Mouse (Mus musculus) adrenal gland, postnatal 25 days (tissue): ENCODE data around the gene Kmt2b. TPM values are rescaled to one million over a fixed set of nuclear protein-coding genes. Genes with fewer than 3 reads are reported as not detected.

ENCODE experiments used
- DNase-seq: peaks from one replicate; pipeline ENCODE4 v3.0.0; 2021; ENCODE audit warnings: mixed read lengths
- total RNA-seq: library from RNA; stranded (reverse); gene quantifications from 2 replicates; pipeline ENCODE4 v1.2.3, GENCODE M21; 2021

Gene Kmt2b
- total RNA-seq, 1 experiment from 2014 or later, result 60.7 TPM

DNA sequence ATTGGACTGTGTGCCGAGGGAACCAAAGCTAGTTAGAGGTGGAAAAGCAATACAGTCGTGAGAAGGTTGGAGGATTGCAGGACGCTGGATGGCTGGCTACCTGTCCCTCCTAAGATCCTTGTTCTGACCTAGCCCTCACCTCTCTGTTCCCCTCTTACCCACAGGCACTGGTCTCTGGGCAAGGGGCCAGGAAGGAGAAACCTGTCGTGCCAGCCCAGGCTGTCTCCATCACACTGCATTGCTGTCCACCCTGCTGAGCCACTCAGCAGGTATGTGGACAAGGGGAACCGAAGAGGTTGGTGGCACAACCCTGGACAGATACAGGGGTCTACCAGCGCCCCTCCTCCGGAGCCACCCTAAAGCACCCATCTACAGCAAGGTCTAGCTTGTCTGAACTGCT is 12.1 kb upstream of the Kmt2b start:
- DNase-seq, result no peak

- DNase-seq, result peak; percentile 94
These were observed 11.4 kb upstream of the Kmt2b start for GRCm38 (mm10) chr7:30599933-30600353.

- no peak for DNase-seq
These were observed 10.3 kb upstream of the Kmt2b start, which contains the start of gene Zbtb32 for GRCm38 (mm10) chr7:30598786-30599185. TSS of gene Zbtb32 (minus strand) at chr7:30598909.

GRCm38 (mm10) chr7:30596811-30597210 is 8.3 kb upstream of the Kmt2b start:
- no peak for DNase-seq

DNA sequence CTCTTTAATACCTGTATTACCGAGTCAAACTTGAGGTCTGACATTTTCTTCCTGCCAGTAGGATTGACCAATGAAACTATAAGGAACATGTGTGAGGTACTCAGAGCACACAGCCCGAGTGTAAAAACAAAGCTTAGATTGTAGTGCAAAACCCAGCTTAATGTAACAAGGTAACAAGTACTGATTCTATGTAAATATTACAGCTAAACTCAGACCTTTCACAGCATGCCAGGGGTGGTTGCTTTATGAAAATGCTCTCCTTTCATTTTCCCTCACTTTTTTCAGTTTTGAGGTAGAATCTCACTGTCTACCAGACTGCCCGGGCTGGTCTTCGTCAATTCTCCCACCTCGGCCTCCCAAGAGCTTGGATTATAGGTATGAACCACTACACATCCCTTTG is 7.6 kb upstream of the Kmt2b start:
- DNase-seq, result no peak

GRCm38 (mm10) chr7:30594510-30595024 is 6.0 kb upstream of the Kmt2b start:
- no peak for DNase-seq

- DNase-seq, result no peak
These were observed 5.3 kb upstream of the Kmt2b start for GRCm38 (mm10) chr7:30593579-30594509.

GRCm38 (mm10) chr7:30592772-30593423 is 4.4 kb upstream of the Kmt2b start:
- DNase-seq, result no peak

GRCm38 (mm10) chr7:30591605-30591951 is 3.1 kb upstream of the Kmt2b start:
- DNase-seq, result no peak

GRCm38 (mm10) chr7:30590927-30591604 is 2.5 kb upstream of the Kmt2b start:
- DNase-seq, result no peak

- DNase-seq, result peak; percentile 86
These were observed 1.1 kb upstream of the Kmt2b start for GRCm38 (mm10) chr7:30589435-30590301.

DNA sequence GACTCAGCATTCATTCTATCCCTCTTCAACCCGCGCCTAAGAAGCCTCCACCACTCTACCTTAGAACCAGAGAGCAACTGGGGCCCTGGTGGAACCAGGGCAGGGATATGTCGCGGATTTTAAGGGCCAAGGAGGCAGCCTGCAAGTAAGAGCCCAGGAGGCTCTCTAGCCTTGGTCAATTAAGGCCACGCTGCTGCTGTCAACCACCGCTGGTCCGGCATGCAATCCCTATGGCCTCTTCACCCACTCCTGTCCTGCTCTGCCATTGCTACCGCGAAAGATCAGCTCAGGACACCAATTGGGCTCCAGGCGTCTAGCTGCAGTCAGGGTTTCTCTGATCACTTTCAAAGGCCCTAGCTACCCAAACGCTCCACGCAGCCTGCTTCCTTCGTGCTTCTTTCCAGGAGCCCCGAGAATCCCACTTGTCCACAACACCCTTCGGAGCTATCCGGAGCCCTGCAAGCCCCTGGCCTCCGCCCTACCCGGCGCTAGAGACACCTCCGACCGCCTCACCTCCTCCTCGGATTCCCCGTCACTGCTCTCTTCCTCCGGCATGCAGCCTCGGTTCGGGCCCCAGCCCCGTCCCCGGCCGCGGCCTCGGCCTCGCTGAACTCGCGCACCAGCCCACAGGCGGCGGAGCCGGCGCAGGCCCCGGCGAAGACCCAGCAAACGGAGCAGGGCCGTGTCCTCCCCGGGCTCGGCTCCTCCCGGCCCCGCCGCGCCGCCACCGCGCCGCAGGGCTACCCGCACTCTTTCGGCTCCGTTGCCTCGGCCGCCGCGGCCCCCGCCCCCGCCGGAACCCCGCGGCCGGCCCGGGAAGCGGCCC is 471 bp downstream of the Kmt2b start:
- peak; percentile 47 for DNase-seq

- no peak for DNase-seq
These were observed 2.0 kb downstream of the Kmt2b start for GRCm38 (mm10) chr7:30586455-30587020.

DNA sequence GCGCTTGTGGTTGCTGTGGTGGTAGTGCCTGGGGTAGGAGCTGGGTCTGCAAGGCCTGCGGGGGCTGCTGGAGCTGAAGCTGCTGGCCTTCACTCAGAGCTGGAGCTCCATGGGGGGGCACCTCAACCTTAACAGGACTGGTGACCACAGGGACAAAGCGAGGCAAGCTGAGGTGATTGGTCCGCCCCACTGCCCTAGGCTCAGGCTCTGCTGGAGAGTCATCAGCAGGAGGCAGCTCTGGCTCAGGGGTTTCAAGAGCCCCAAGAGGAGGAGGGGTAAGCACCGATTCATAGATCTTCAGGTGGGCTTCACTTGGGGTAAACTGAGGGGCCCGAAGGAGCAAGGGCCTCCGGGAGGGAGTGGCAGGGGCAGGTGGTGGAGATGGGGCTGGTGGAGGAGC is 3.4 kb downstream of the Kmt2b start:
- no peak for DNase-seq

GRCm38 (mm10) chr7:30584339-30584738 is 4.2 kb downstream of the Kmt2b start:
- DNase-seq, result no peak

GRCm38 (mm10) chr7:30581547-30581946 is 7.0 kb downstream of the Kmt2b start:
- no peak for DNase-seq

DNA sequence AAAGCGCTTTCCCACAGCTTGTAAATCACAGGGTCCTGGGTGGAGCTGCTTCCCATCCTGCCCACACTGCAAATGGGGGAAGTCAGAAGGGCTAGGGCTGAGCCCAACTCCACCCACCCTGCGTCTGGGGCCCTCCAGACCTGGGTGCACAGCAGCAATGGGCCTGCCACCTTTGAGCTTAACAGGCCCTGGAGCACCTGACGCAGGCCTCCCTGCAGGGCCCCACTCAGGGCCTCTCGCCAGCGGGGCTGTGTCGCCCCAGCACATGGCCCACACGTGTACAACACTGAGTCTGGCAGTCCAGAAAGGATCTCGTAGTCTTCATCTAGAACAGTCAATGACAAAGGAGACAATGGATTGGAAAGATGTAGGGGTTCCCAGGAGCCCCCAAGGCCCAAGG is 8.6 kb downstream of the Kmt2b start:
- no peak for DNase-seq

DNA sequence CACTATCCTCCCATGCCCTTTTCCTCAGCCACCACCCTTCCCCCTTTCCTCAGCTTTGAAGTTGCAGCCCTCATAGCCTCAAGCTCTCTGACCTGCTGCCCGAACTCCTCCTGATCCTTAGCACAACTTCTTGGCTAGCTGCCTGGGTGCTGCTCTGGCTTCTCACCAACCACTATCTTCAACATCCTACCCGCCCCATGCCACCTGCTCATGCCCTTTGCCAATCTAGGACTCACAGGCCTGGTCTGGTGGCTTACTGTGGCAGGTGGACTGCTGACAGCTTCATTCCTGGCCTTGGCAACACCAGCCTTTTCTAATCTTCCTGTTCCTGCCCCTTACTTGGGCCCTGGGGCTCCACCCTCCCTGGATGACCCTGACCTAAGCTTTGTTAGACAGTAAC is 15.6 kb downstream of the Kmt2b start:
- peak; percentile 52 for DNase-seq

DNA sequence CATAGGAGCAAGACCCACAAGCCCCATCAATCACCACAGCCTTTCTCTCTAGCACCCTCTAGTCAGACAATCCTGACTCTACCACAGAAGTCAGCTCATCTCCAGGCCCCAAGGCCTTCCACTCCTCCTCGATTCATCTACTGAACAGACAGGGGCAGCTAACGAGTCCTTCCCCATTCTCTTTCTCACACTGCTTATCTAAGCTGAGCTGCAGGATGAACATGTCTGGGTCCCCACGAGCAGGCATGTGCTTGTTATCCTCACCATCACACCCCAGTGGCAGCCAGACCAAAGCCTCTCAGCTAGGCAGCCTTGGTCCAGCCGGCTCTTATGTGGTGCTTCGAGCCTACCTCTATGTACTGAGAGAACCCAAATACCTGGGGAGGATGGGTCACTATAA is 16.1 kb downstream of the Kmt2b start:
- no peak for DNase-seq

DNA sequence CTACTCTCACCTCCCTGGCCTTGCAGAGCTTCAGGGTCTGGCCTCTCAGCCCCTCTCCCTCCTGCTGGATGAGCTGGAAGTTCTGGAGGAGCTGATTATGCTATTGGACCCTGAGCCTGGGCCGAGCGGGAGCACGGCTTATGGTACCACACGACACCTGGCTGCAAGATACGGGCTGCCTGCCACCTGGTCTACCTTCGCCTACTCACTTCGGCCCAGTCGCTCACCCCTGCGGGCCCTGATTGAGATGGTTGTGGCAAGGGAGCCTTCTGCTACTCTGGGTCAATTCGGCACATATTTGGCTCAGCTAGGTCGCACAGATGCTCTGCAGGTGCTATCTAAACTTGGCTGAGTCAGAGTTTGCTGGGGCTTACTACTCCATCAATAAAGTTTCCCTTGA is 21.0 kb downstream of the Kmt2b start:
- no peak for DNase-seq

DNA sequence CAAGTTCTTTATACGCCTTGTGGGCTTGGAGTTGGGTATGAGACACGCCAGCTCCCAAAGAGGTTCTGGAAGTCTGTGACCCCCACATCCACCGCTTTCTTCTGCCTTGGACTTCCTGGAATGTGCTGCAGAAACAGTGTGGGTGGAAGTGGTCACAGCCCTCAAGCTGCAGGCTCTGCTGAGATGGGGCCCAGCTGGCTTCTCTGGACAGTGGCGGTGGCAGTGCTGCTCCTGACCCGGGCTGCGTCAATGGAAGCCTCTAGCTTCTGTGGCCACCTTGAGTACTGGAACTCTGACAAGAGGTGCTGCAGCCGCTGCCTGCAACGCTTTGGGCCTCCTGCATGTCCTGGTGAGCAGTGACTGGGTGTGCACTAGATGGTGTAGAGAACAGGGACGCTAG is 22.5 kb downstream of the Kmt2b start:
- no peak for DNase-seq
